ENCODE assay signal across 2 mouse cellular contexts in genomic region chr11:98988260-98988659, GRCm38 (mm10). TPM values are rescaled to one million over a fixed set of nuclear protein-coding genes. Genes with fewer than 3 reads are reported as not detected.
"Had no signal": no experiment of that assay in that cellular context is flagged by ENCODE, and none has a peak within 500 bp of the region (broad histone marks: within the 10 kb centered on the region; RNA-seq: fewer than 3 reads in every experiment).

No protein-coding gene starts in this region.

RNA-seq across cellular contexts. Expression of gene Gjd3, which starts 5.4 kb away (rescaled TPM):
- total RNA-seq: neutrophil, adult 5-6 weeks had no signal
- polyA plus RNA-seq: stomach, embryonic 14.5 days had no signal
